Mouse (Mus musculus) stomach, postnatal 0 days (tissue): ENCODE measurements around the gene C9.

ENCODE experiments used
- CTCF ChIP-seq: IDR thresholded peaks from 2 replicates; pipeline ENCODE4 v1.5.1; 2016; ENCODE audit warnings: antibody characterized with exemption, low read depth, mild to moderate bottlenecking, moderate library complexity
- EP300 ChIP-seq: optimal IDR thresholded peaks from 2 replicates; pipeline ENCODE3; 2016; ENCODE audit warnings: antibody characterized with exemption

DNA sequence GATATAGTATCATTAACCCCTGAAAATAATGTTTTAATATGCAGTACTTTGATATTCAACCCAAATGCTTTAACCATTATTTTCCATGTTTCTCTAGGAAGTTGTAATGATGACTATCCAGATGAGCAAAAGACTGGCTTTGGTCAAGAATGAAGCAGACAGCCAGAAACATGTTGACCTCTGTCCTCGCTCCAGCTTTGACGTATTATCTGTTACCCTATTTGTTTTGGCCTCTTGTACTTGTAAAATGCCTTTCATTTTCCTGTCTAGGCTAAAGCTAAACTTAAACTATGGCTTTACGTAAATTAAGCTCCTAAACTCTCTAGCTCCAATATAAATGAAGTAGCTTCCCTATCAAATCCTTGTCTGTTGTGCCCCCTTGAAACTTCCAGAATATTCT, 6.4 kb upstream of the C9 start:
- no peak for TF ChIP-seq CTCF
- TF ChIP-seq EP300: no peak
